Mouse (Mus musculus) liver, adult 2 months (tissue): ENCODE measurements around the gene Abcg2. TPM values are rescaled to one million over a fixed set of nuclear protein-coding genes. Genes with fewer than 3 reads are reported as not detected.
A peak's percentile ranks its signal among the peaks of the same experiment; 100 is the strongest.

Source experiments
- DNase-seq: peaks from one replicate; pipeline ENCODE4 v3.0.0-alpha.2; 2011; ENCODE audit warnings: low read depth, low spot score; ENCODE audit errors: extremely low read depth
- H3K27ac ChIP-seq: fragments of 200-500 bp; replicated peaks from 2 replicates; pipeline ENCODE4 v1.5.1; 2012; ENCODE audit warnings: low read depth, mild to moderate bottlenecking, control low read depth, inconsistent platforms, low read length; ENCODE audit not compliant: insufficient read depth
- H3K27me3 ChIP-seq: fragments of 200-500 bp; 2 replicates; pipeline ENCODE4 v1.6.1; 2012; ENCODE audit warnings: mild to moderate bottlenecking, moderate library complexity, low read length, inconsistent platforms; ENCODE audit not compliant: control insufficient read depth, insufficient read depth
- H3K36me3 ChIP-seq: fragments of 200-500 bp; 2 replicates; pipeline ENCODE4 v1.6.1; 2012; ENCODE audit warnings: low read length, inconsistent platforms; ENCODE audit not compliant: control insufficient read depth, insufficient read depth
- H3K4me1 ChIP-seq: fragments of 200-500 bp; 2 replicates; pipeline ENCODE4 v1.6.1; 2011; ENCODE audit warnings: low read length; ENCODE audit not compliant: control insufficient read depth, insufficient read depth
- H3K4me3 ChIP-seq: fragments of 200-500 bp; 2 replicates; pipeline ENCODE4 v1.5.1; 2011; ENCODE audit warnings: low read depth, mild to moderate bottlenecking, control low read depth, low read length, moderate library complexity; ENCODE audit not compliant: insufficient read depth
- H3K79me2 ChIP-seq: fragments of 200-500 bp; 2 replicates; pipeline ENCODE4 v1.6.1; 2012; ENCODE audit warnings: inconsistent platforms, mild to moderate bottlenecking, low read length, moderate library complexity; ENCODE audit not compliant: control insufficient read depth, insufficient read depth
- H3K9ac ChIP-seq: fragments of 200-500 bp; 2 replicates; pipeline ENCODE4 v1.6.1; 2012; ENCODE audit warnings: low read depth, mild to moderate bottlenecking, control low read depth, inconsistent platforms, low read length
- CTCF ChIP-seq: fragments of 200-500 bp; IDR thresholded peaks from 2 replicates; pipeline ENCODE4 v1.5.1; 2011; ENCODE audit warnings: low read depth, low read length, control low read depth
- POLR2A ChIP-seq: fragments of 200-500 bp; IDR thresholded peaks from 2 replicates; pipeline ENCODE4 v1.6.1; 2011; ENCODE audit warnings: low read length, control low read depth; ENCODE audit not compliant: insufficient read depth; ENCODE audit errors: extremely low read depth
- WGBS: fragments of 180-500 bp; shearing (Covaris S2); methylation state at CpG from one replicate; pipeline ENCODE4 v1.1.7; 2018; 5-methylcytosine and 5-hydroxymethylcytosine counted together
- polyA plus RNA-seq: library from polyadenylated mRNA; depleted of rRNA; stranded (reverse); fragments of >200 nt; gene quantifications from 2 replicates; pipeline ENCODE4 v1.2.3, GENCODE M21; 2012
- total RNA-seq: library from RNA; depleted of rRNA; stranded (reverse); fragments of >200 nt; gene quantifications from 2 replicates; pipeline ENCODE4 v1.2.3, GENCODE M21; 2014

Abcg2 gene
- total and polyA plus RNA-seq, 2 experiments = 14.4 to 74.3 TPM

DNA sequence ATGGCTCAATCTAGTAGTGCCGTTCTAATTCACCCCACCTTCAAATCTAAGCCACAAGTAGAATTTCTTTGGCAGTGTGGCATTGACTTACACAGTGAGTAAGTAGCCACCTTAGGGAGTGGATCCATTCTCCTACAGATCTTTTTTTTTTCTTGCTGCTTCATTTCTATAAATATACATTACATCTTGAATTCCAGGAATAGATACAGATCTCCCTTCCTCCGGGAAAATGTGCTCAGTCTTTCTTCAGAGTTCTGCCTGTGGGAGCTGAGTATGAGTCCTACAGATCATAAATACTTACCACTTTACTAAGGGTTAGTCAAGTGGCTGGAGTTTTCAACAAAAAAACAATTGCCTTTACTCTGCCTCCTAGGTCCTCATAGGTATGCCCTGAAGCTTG lies 60.3 kb downstream of the Abcg2 start:
- Histone ChIP-seq H3K79me2 (peaks cover 18% of the 10 kb centered on the region; the same call in 1 of the 2 replicates), H3K4me3 (no peak overlapping the region), H3K27me3 (no peaks in the 10 kb centered on the region), H3K36me3 (no peaks in the 10 kb centered on the region), H3K9ac (no peak overlapping the region), H3K27ac (no peak overlapping the region), H3K4me1 (peaks cover 14% of the 10 kb centered on the region)
- DNase-seq = no peak
- 89% methylated on average over 2 of the region's 2 CpGs for WGBS
- TF ChIP-seq CTCF = no peak
- no peak for TF ChIP-seq POLR2A

DNA sequence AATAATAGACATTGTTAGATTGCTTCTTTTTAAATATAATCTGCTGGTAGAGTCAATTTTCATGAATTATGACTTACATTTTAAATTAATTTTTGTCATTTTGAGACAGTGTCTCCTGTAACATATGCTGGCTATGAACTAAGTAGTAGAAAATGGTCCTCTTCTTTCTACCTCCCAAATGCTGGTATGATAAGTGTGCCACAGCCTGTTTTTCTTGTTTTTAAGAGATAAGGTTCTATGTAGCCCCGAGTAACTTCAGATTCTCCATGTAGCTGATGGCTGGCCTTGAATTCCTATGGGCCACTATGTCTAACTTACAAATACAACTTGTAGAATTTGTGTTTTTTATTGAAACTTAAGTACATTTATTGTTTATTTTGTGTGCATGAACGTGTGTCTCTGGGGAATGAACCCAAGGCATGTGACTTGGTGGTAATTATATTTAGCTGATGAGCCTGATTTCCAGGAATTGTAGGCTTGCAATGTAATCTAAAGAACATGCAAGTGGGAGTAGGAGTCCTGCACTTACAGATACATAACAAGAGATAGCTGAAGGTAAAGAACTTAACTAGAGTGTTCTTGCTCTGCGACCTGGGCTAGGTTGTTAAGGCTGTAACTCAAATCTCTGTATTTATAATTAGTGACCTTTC lies 63.9 kb downstream of the Abcg2 start:
- peaks cover 14% of the 10 kb centered on the region; the same call in 1 of the 2 replicates for H3K79me2 ChIP-seq
- 66% methylated on average over 3 of the region's 3 CpGs for WGBS
- no peak overlapping the region for H3K4me3 ChIP-seq
- H3K4me1 ChIP-seq = peaks cover 13% of the 10 kb centered on the region
- DNase-seq = no peak
- no peaks in the 10 kb centered on the region for H3K36me3 ChIP-seq
- no peak overlapping the region for H3K27ac ChIP-seq
- H3K27me3 ChIP-seq = no peaks in the 10 kb centered on the region
- no peak overlapping the region for H3K9ac ChIP-seq
- TF ChIP-seq CTCF (no peak), POLR2A (no peak)

DNA sequence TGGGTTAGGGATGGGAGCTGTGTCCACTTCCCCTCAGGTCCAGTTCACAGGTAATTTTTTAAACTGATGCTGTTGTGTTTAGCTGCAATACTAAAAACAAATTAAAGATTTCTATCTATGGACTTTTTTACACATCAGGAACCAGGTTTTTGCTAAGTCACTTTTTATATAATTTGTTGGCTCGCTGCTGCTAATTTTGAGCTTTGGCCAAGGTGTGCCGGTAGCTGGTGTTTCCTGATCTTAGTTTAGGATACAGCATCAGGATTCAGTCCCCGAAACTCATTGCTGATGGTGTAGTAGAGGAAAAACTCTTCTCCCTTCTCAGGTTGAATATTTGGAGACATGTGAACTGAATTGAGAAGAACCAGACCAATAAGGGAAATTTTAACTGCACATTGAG lies 65.8 kb downstream of the Abcg2 start:
- H3K4me3 ChIP-seq = no peak overlapping the region
- DNase-seq = peak; percentile 65
- no peak overlapping the region for H3K9ac ChIP-seq
- H3K79me2 ChIP-seq = peaks cover 11% of the 10 kb centered on the region; the same call in 1 of the 2 replicates
- TF ChIP-seq CTCF = no peak
- no peak for TF ChIP-seq POLR2A
- WGBS = 20% methylated on average over 3 of the region's 3 CpGs
- H3K36me3 ChIP-seq = no peaks in the 10 kb centered on the region
- peaks cover 18% of the 10 kb centered on the region for H3K4me1 ChIP-seq
- peak overlapping the region; percentile 71 for H3K27ac ChIP-seq
- H3K27me3 ChIP-seq = no peaks in the 10 kb centered on the region

DNA sequence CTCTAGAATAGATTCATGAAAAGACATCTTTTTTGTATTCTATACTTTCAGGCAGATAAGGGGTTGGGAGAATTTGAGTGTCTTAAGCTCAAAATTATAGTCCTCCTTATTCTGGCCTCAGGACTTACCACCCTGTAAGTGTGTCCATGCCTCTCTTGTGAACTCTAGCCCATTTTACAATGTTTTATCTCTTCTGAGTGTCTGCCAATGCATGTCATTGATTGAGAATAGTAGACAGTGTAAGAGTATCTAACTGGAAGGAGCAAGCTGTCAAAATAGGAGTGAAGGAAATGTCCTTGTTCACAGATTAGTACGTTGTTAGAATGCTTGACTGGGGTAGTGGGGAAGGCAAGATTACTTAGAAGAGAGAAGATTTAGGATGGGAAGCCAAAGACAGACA lies 66.7 kb downstream of the Abcg2 start:
- Histone ChIP-seq H3K4me3 (no peak overlapping the region), H3K36me3 (peaks cover 1% of the 10 kb centered on the region; the same call in 1 of the 2 replicates), H3K4me1 (peaks cover 18% of the 10 kb centered on the region), H3K27ac (peak overlapping the region; percentile 69), H3K9ac (no peak overlapping the region), H3K27me3 (no peaks in the 10 kb centered on the region), H3K79me2 (peaks cover 9% of the 10 kb centered on the region; the same call in 1 of the 2 replicates)
- TF ChIP-seq POLR2A (no peak), CTCF (no peak)
- peak; percentile 81 for DNase-seq
- WGBS = 11% methylated on average over 1 of the region's 1 CpGs

DNA sequence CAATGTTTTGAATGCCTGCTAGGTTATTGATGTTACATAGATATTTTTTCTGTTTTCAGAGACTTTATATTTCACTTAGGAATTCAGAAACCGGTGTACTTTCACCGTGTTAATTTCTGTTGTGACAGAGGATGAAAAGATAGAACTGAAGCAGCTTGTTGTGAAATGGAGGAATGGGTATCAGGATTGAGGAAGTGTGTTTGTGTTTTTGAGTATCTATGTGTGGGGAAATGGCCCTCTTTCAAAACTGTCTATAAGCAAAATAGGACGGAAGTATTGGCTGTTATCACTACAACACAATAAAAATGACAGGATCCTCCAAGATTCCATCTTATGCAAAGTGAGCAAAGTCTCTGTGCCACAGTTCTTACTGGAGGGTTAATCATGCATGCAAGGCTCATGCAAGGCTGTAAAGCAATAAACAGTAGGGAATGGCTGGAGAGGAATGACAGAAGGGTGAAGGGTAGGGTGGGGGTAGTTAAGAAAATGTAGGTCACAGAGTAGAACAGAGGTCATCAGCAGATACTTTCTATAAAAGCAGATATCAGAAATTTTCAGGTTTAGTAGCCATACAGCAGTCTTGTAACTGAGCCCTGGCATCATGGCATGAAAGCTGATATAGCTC lies 76.7 kb downstream of the Abcg2 start:
- H3K27me3 ChIP-seq = no peaks in the 10 kb centered on the region
- H3K27ac ChIP-seq = no peak overlapping the region
- H3K36me3 ChIP-seq = peaks cover 20% of the 10 kb centered on the region
- TF ChIP-seq CTCF (no peak), POLR2A (no peak)
- DNase-seq = no peak
- WGBS = 84% methylated on average over 3 of the region's 3 CpGs
- no peaks in the 10 kb centered on the region for H3K79me2 ChIP-seq
- H3K4me3 ChIP-seq = no peak overlapping the region
- H3K9ac ChIP-seq = no peak overlapping the region
- H3K4me1 ChIP-seq = no peaks in the 10 kb centered on the region

DNA sequence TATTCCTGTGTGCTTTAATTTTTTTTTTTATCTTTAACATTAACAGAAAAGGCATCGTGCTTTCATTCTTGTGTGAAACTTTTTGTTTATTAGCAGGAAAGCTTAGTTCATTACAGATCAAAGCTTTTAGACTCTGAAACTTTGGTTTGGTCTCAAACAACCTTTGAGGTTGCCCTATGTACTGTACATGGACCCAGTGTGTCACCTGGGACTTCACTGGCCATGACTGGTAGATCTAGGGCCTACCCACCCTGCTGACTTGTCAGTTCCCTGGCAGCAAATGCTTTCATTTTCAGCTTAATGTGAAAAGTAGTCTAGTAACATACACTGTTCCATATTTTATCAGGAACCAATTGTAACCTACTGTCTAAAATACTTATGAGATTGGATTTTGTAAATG lies 93.5 kb downstream of the Abcg2 start:
- WGBS = 44% methylated on average over 1 of the region's 1 CpGs
- no peak overlapping the region for H3K27ac ChIP-seq

More for the DNA sequence above, 93.5 kb downstream of the Abcg2 start:
- Histone ChIP-seq H3K4me1 (no peaks in the 10 kb centered on the region; the same call in 1 of the 2 replicates), H3K9ac (no peak overlapping the region), H3K27me3 (no peaks in the 10 kb centered on the region), H3K36me3 (peaks cover 23% of the 10 kb centered on the region), H3K79me2 (no peaks in the 10 kb centered on the region), H3K4me3 (no peak overlapping the region)
- DNase-seq = peak; percentile 55
- TF ChIP-seq CTCF (no peak), POLR2A (no peak)
